Mouse (Mus musculus): Measurements from ENCODE around the gene Slc40a1. TPM values are rescaled to one million over a fixed set of nuclear protein-coding genes. Genes with fewer than 3 reads are reported as not detected.
A peak's percentile ranks its signal among the peaks of the same experiment; 100 is the strongest.

The Slc40a1 gene
- 34.6 and 37.5 TPM in 2 replicates for polyA plus RNA-seq (2015; fragmentation: Nextera tagmentation; extraction: Ambion mirVana)

DNA sequence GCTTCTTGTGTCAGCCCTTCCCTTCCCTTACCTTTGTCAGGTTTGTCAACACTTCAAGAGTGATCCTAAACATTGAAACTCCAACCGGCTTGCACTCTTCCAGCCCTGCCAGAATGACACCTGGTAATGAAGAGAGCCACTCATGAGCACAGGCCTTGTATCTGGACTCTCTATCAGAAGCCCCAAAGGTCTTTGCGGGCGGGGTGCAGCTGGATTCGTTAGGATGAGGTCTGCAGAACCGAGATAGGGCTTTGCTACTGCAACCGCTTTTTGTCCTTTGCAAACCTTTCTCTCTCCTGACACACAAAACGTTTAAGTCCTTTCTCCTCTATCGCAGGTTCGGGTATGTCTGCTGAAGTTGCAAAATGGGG lies at the start of gene Slc40a1:
Gene Slc40a1 (minus strand): TSS at position 131 of the 371 bp plus-strand sequence.
- ATAC-seq = no peak
- Histone ChIP-seq H3K27me3 (replicated peaks; ENCODE audit: control insufficient read depth, insufficient read depth, low read length) (peaks cover 6% of the 10 kb centered on the region), H3K9me3 (ENCODE audit: control insufficient read depth, low read length) (no peaks in the 10 kb centered on the region), H3K4me1 (ENCODE audit: control insufficient read depth, insufficient read depth, low read depth, low read length) (peaks cover 8% of the 10 kb centered on the region), H3K4me3 (ENCODE audit: low read length) (peak within 1 kb of the TSS; percentile 65), H3K9ac (ENCODE audit: low read depth, low read length) (peak within 1 kb of the TSS; percentile 74), H3K36me3 (ENCODE audit: control insufficient read depth, insufficient read depth, low read length) (no peaks in the 10 kb centered on the region), H3K27ac (ENCODE audit: low read depth, low read length) (no peak within 1 kb of the TSS), H3K4me2 (ENCODE audit: low read length) (peak within 1 kb of the TSS; percentile 95)
- 24% methylated on average over 9 of the region's 9 CpGs for WGBS

DNA sequence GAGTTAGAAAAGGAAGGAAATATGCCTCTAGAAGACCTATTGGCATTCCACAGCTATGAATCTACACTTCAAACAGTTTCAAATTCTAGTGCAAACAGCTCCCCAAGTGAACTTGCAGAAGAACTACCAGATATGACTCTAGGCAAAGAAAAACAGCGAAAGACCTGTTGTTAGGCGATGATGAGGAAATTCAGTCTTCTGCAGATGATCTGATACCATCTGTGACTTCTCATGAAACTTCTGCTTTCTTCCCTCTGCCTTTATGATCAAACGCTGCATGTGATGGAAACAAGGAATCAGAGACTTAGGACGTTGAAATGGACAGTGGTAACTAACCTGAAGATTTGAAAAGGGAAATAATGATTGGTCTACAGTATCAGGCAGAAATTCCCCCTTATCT lies 45.0 kb upstream of the Slc40a1 start:
- no peak for ATAC-seq
- H3K27ac ChIP-seq (ENCODE audit: low read depth, low read length) = no peak overlapping the region
- H3K4me2 ChIP-seq (ENCODE audit: low read length) = no peak overlapping the region
- no peaks in the 10 kb centered on the region for H3K36me3 ChIP-seq (ENCODE audit: control insufficient read depth, insufficient read depth, low read length)
- H3K4me3 ChIP-seq (ENCODE audit: low read length) = no peak overlapping the region
- WGBS = 89% methylated on average over 4 of the region's 4 CpGs
- H3K9me3 ChIP-seq (ENCODE audit: control insufficient read depth, low read length) = no peaks in the 10 kb centered on the region
- no peak overlapping the region for H3K9ac ChIP-seq (ENCODE audit: low read depth, low read length)
- no peaks in the 10 kb centered on the region for H3K4me1 ChIP-seq (ENCODE audit: control insufficient read depth, insufficient read depth, low read depth, low read length)
- H3K27me3 ChIP-seq (replicated peaks; ENCODE audit: control insufficient read depth, insufficient read depth, low read length) = no peaks in the 10 kb centered on the region

DNA sequence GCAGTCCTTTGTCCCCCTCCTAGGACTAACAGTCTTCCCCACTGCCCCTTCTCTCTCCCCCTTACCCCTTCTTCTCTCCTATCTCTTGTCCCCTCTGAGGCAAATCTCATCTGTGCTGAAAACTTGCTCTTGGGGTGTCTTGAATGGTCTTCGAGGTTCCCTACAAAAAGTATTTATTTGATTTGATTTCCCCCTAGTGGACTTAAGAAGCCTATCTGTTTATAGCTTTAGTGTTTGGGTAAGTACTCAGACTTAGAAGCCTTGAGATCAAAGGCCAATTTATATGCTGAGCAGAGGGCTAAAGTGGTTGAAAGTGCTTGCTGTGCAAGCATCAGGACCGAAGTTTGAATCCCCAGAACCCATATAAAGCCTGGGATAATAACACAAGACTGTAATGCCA lies 22.7 kb upstream of the Slc40a1 start:
- Histone ChIP-seq H3K4me1 (ENCODE audit: control insufficient read depth, insufficient read depth, low read depth, low read length) (no peaks in the 10 kb centered on the region), H3K27ac (ENCODE audit: low read depth, low read length) (no peak overlapping the region), H3K9ac (ENCODE audit: low read depth, low read length) (no peak overlapping the region), H3K9me3 (ENCODE audit: control insufficient read depth, low read length) (no peaks in the 10 kb centered on the region), H3K4me3 (ENCODE audit: low read length) (no peak overlapping the region), H3K27me3 (replicated peaks; ENCODE audit: control insufficient read depth, insufficient read depth, low read length) (no peaks in the 10 kb centered on the region), H3K36me3 (ENCODE audit: control insufficient read depth, insufficient read depth, low read length) (no peaks in the 10 kb centered on the region), H3K4me2 (ENCODE audit: low read length) (no peak overlapping the region)
- WGBS = 72% methylated on average over 2 of the region's 2 CpGs
- no peak for ATAC-seq

DNA sequence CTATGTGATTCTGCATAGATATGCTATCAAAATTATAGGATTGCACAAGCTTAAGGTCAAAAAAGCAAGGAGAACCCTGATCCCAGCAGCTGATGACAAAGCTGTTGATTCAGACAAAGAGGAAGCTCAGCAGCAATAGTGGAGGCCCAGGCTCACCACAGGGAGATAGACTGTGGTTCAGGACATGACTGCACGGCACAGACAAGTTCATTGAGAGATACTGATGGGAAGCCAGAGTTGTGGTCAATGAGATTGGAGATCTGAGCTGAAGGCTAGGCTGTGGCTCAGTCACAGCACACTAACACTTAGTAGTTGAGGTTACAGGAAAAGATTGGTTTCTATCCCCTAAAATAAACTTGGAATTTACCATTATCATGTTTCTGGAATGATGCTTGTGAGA lies 21.5 kb upstream of the Slc40a1 start:
- Histone ChIP-seq H3K27me3 (replicated peaks; ENCODE audit: control insufficient read depth, insufficient read depth, low read length) (no peaks in the 10 kb centered on the region), H3K27ac (ENCODE audit: low read depth, low read length) (no peak overlapping the region), H3K9me3 (ENCODE audit: control insufficient read depth, low read length) (no peaks in the 10 kb centered on the region), H3K4me1 (ENCODE audit: control insufficient read depth, insufficient read depth, low read depth, low read length) (no peaks in the 10 kb centered on the region), H3K4me3 (ENCODE audit: low read length) (no peak overlapping the region), H3K36me3 (ENCODE audit: control insufficient read depth, insufficient read depth, low read length) (no peaks in the 10 kb centered on the region), H3K9ac (ENCODE audit: low read depth, low read length) (no peak overlapping the region), H3K4me2 (ENCODE audit: low read length) (no peak overlapping the region)
- ATAC-seq = no peak
- WGBS = 47% methylated on average over 1 of the region's 1 CpGs

DNA sequence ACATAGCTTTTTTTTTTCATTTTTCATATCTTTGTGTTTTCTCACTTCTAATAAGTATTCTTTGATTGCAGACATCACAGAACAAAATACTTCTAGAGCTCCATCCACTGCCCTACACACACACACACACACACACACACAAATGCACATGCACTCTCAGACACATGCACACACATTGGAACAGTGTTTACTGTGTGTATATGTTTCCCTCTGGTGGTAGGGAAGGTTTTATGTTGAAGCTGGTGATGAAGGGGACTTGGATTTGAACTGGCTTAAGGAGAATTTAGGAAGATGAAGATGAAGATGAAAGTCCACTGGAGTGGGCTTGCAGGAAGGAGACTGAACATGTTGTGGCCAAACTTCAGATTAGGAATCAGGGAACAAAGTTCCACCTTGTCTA lies 4.8 kb upstream of the Slc40a1 start:
- Histone ChIP-seq H3K4me3 (ENCODE audit: low read length) (no peak overlapping the region), H3K4me2 (ENCODE audit: low read length) (no peak overlapping the region), H3K36me3 (ENCODE audit: control insufficient read depth, insufficient read depth, low read length) (no peaks in the 10 kb centered on the region), H3K27me3 (replicated peaks; ENCODE audit: control insufficient read depth, insufficient read depth, low read length) (peaks cover 5% of the 10 kb centered on the region), H3K9me3 (ENCODE audit: control insufficient read depth, low read length) (no peaks in the 10 kb centered on the region), H3K9ac (ENCODE audit: low read depth, low read length) (no peak overlapping the region), H3K27ac (ENCODE audit: low read depth, low read length) (no peak overlapping the region), H3K4me1 (ENCODE audit: control insufficient read depth, insufficient read depth, low read depth, low read length) (peaks cover 4% of the 10 kb centered on the region)
- ATAC-seq = no peak

DNA sequence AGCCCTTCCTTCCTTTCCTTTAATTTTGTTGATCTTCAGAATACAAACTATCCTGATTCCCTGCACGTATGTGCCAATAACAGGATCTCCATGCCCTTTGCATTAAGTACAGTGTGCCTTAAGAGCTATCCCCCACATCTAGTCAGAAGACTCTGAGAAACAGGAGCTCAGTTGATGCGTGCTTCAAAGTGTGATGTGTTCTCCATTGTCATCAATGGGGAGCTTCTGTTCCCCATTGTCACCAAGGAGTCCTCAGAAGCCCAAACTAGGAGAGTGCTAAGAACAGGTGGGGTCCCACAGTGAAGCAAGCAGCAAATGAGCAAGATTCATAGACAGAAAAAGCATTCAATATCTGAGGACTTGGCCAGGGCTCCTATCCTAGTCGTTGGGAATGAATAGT lies 588 bp upstream of the Slc40a1 start:
- no peaks in the 10 kb centered on the region for H3K9me3 ChIP-seq (ENCODE audit: control insufficient read depth, low read length)
- H3K27me3 ChIP-seq (replicated peaks; ENCODE audit: control insufficient read depth, insufficient read depth, low read length) = peaks cover 6% of the 10 kb centered on the region
- no peak overlapping the region for H3K4me2 ChIP-seq (ENCODE audit: low read length)
- H3K36me3 ChIP-seq (ENCODE audit: control insufficient read depth, insufficient read depth, low read length) = no peaks in the 10 kb centered on the region
- WGBS = 46% methylated on average over 3 of the region's 3 CpGs
- no peak overlapping the region for H3K27ac ChIP-seq (ENCODE audit: low read depth, low read length)
- H3K4me3 ChIP-seq (ENCODE audit: low read length) = no peak overlapping the region
- peaks cover 8% of the 10 kb centered on the region for H3K4me1 ChIP-seq (ENCODE audit: control insufficient read depth, insufficient read depth, low read depth, low read length)
- H3K9ac ChIP-seq (ENCODE audit: low read depth, low read length) = no peak overlapping the region
- no peak for ATAC-seq

DNA sequence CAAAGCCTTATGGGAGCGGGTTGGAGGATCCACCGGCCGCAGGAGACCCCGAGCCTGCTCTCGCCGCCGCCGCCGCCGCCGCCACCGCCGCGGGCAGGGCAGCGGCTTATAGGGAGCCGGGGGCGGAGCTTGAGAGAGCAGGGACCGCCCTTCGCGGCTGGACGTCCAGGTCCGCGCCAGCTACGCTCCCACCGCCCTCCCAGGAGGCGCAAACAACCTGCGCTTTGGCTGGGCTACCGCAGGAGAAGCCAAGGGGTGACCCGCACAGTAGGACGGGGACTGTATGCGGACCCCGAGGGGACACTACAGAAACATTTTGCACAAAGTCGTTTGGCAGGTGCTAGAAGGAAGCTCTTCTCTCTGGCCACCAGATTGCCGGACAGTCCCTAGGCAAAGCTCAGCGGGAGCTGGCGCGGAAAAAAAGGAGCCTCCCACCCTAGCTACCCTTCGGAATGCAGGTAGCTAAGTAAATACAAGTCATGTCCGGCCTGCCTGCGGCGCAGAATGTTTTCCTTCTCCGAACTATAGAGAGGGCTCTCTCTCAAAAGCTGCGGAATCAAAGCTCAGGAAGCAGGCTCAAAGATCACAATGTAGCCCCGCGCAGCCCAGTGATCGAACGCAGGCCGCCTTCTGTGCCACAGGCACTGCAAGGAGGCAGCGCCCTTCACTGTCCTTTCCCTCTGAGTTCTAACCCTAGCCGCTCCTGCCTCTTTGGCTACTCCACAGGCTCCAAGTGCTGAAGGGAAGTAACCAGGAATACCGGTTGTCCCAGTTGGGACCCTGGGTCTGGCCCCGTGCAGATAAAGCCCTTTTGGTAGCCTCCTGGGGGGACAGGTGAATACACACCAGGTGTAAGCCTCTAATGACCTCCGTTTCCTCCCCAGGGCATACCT lies 577 bp downstream of the Slc40a1 start:
- H3K4me1 ChIP-seq (ENCODE audit: control insufficient read depth, insufficient read depth, low read depth, low read length) = peaks cover 8% of the 10 kb centered on the region
- H3K27me3 ChIP-seq (replicated peaks; ENCODE audit: control insufficient read depth, insufficient read depth, low read length) = peaks cover 6% of the 10 kb centered on the region
- no peak overlapping the region for H3K27ac ChIP-seq (ENCODE audit: low read depth, low read length)
- peak; percentile 98 for ATAC-seq
- no peaks in the 10 kb centered on the region for H3K9me3 ChIP-seq (ENCODE audit: control insufficient read depth, low read length)
- H3K4me3 ChIP-seq (ENCODE audit: low read length) = peak overlapping the region; percentile 65
- peak overlapping the region; percentile 95 for H3K4me2 ChIP-seq (ENCODE audit: low read length)
- peak overlapping the region; percentile 74 for H3K9ac ChIP-seq (ENCODE audit: low read depth, low read length)
- H3K36me3 ChIP-seq (ENCODE audit: control insufficient read depth, insufficient read depth, low read length) = no peaks in the 10 kb centered on the region
- under 1% methylated on average over 52 of the region's 53 CpGs for WGBS

DNA sequence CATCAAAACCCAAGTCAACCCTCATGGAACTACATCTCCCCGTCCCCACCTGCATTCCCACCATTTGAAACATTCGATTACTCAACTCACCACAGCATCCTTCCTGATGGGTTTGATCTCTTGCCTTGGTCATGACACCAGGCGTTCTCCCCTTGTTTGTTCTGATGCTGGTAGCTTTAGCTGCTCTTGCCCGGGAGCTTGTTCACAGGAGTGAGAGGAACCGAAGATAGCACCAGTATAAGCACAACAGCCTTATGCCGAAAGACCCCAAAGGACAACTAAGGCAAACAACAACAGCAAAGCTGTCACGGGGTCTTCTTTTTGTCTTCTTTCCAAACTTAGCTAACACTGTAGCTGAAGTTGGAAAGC lies 1.2 kb downstream of the Slc40a1 start:
- Histone ChIP-seq H3K27ac (ENCODE audit: low read depth, low read length) (no peak overlapping the region), H3K4me2 (ENCODE audit: low read length) (peak overlapping the region; percentile 95), H3K9me3 (ENCODE audit: control insufficient read depth, low read length) (no peaks in the 10 kb centered on the region), H3K4me3 (ENCODE audit: low read length) (peak overlapping the region; percentile 65), H3K4me1 (ENCODE audit: control insufficient read depth, insufficient read depth, low read depth, low read length) (peaks cover 8% of the 10 kb centered on the region), H3K27me3 (replicated peaks; ENCODE audit: control insufficient read depth, insufficient read depth, low read length) (peaks cover 6% of the 10 kb centered on the region), H3K9ac (ENCODE audit: low read depth, low read length) (peak overlapping the region; percentile 74), H3K36me3 (ENCODE audit: control insufficient read depth, insufficient read depth, low read length) (no peaks in the 10 kb centered on the region)
- WGBS = 10% methylated on average over 7 of the region's 7 CpGs
- ATAC-seq = peak; percentile 82

DNA sequence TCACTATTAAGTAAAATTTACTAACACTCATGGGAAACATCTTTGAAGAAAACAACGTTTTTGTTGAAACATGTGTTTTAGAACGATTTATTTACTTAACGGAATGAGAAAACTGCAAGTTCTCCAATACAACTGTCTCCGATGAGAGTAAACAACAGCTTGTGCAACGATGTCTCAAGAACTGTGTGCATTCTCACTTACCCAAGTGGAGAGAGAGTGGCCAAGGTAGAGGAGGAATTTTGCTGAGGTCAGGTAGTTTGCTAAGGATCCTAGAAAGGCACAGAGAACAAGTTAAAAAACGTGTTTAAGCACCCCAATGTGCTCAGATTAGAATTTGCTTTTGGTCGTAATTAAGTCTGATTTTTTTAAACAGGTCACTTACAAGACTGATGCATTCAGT lies 1.8 kb downstream of the Slc40a1 start:
- peaks cover 6% of the 10 kb centered on the region for H3K27me3 ChIP-seq (replicated peaks; ENCODE audit: control insufficient read depth, insufficient read depth, low read length)
- 75% methylated on average over 7 of the region's 7 CpGs for WGBS
- H3K9ac ChIP-seq (ENCODE audit: low read depth, low read length) = no peak overlapping the region
- no peaks in the 10 kb centered on the region for H3K9me3 ChIP-seq (ENCODE audit: control insufficient read depth, low read length)
- no peaks in the 10 kb centered on the region for H3K36me3 ChIP-seq (ENCODE audit: control insufficient read depth, insufficient read depth, low read length)
- H3K4me1 ChIP-seq (ENCODE audit: control insufficient read depth, insufficient read depth, low read depth, low read length) = peaks cover 8% of the 10 kb centered on the region
- H3K27ac ChIP-seq (ENCODE audit: low read depth, low read length) = no peak overlapping the region
- ATAC-seq = no peak
- peak overlapping the region; percentile 95 for H3K4me2 ChIP-seq (ENCODE audit: low read length)
- peak overlapping the region; percentile 65 for H3K4me3 ChIP-seq (ENCODE audit: low read length)

Data from hindbrain, embryonic 16.5 days (tissue).